Mouse (Mus musculus): ENCODE data around the gene Mrps36.

- TF ChIP-seq CTCF (IDR thresholded peaks at IDR 0.05; ENCODE audit: borderline replicate concordance, control insufficient read depth, extremely low read depth, insufficient read depth, low read length, poor library complexity) = no peak
- TF ChIP-seq POLR2A (IDR thresholded peaks at IDR 0.05; ENCODE audit: control insufficient read depth, extremely low read depth, insufficient read depth, low read length, poor library complexity) = no peak
Observed at GRCm38 (mm10) chr13:100687513-100687912, 56.9 kb downstream of the Mrps36 start.
